Mouse (Mus musculus): ENCODE measurements around the gene Nit1.

The Nit1 gene

DNA sequence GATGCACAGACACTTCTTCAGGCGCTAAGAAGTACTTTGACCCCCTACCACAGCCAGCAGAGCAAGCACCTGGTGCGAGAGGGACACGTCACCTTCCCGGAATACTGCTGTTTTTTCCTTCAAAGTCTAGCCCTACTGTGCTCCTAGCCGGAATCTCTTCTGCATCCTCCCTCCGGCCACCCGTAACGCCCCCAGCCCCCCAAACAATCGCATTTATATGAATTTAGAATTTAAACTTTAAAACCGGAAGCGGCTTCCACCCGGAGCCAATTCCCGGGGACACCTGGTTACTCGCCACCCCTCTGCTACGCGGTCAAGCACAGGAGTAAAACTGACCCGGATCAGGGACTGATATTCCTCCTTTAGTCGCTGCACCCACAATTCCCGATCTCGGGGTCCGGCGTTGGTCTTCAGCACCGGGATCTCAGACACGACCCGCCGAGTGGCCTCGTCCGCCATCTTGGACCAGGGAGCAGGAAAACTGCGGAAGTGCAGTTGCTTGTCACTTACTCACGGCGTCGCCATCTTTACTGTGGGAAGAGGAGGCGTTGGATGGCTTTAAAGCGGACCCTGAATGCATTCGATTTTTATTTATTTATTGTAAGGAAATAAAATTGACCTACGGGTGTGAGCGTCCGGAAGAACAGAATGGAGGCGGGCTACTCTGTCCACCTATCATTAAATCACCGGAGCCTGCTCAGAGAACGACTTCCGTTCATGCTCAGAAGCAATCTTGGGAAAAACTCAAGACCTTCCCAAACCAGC lies 51.0 kb downstream of the Nit1 start, which contains the start of gene Ufc1:
Gene Ufc1 (minus strand): TSS at position 727 of the 765 bp plus-strand sequence.
- peak; percentile 80 to 91 for DNase-seq (ENCODE audit: low spot score in 2 of 2)

DNA sequence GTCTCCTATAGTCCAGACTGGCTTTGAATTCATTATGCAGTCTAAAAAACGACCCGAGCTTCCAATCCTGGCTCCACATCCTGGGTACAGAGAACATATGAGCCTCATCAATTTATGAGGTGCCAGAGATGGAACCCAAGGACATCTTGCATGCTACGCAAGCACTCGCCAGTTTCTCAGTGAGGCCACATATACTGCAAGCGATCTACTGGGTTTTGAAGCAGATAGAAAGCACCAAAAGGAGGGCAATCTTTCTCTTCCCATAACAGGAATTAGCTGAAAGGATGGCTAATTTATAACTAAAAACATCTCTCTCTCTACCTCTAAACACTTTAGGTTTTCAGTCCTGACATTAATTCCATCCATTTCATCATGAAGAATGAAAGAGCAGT lies 51.5 kb downstream of the Nit1 start:
- no peak for DNase-seq (ENCODE audit: low spot score in 2 of 2)

DNA sequence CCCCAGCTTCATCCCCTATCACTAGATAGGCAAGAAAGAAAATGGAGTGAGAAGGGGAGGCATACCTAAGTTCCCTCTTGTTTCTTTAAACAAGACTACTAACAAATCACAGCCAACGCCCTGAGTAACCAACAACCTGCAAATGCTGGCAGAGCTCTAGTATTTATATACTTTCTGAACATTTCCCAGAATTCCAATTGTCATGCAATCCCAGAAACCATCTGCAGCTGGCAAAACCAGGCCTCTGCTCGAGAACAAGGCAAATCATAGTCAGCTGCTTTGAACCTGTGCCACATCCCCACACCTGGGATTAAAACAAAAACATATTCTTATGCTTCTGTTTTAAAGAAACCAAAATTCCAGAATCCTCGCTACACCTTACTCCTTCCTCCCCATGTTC lies 52.1 kb downstream of the Nit1 start:
- no peak for DNase-seq (ENCODE audit: low spot score in 2 of 2)

DNA sequence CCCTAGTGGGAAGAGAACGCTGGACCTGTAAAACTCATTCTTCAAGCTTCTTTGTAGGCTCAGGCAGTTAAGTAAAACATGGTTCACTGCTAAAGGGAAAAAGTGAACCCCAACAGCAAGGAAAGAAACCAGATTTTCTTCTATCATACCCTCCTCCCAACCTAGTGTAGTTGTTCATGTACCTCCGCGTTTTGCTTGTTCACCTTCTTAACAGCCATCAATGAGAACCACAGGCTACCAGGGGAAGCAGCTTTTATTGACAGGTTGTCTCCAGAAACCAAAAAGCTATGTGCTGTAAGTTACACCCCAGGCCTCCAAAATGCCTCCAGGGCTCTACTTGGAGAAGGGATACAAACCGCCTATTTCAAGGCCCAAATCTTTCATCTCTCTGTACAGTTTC lies 57.1 kb downstream of the Nit1 start:
- DNase-seq (ENCODE audit: low spot score in 2 of 2): no peak
